In genomic region chr8:128400286-128400685, GRCm38 (mm10) we compare ENCODE assay signal across 27 mouse cellular contexts. TPM values are rescaled to one million over a fixed set of nuclear protein-coding genes. Genes with fewer than 3 reads are reported as not detected.
A peak's percentile ranks its signal among the peaks of the same experiment; 100 is the strongest.
DNase-seq lines count a peak whose midpoint lies in the region; ATAC-seq and TF ChIP-seq lines count a peak whose summit lies in the region.
"Had no signal": no experiment of that assay in that cellular context is flagged by ENCODE, and none has a peak within 500 bp of the region (broad histone marks: within the 10 kb centered on the region; RNA-seq: fewer than 3 reads in every experiment).

No protein-coding gene starts in this region.

- H3K4me3 ChIP-seq in limb, embryonic 12.5 days (replicated peaks) = no peak overlapping the region
- no peak overlapping the region for H3K4me3 ChIP-seq in myocyte
- H3K4me3 ChIP-seq: embryonic facial prominence, embryonic 13.5 days; forebrain, embryonic 10.5 days; gastrocnemius, adult 2 months; heart, embryonic 12.5 days; heart, embryonic 15.5 days had no signal

- peak; percentile 43 for ATAC-seq in limb, embryonic 12.5 days (ENCODE audit: insufficient number of reproducible peaks, insufficient read depth, low FRiP score, low TSS enrichment, low read depth)
- ATAC-seq: activated CD4-positive, CD25-positive, alpha-beta regulatory T cell, adult 4 months; forebrain, embryonic 14.5 days; forebrain, postnatal 0 days; hindbrain, postnatal 0 days; inflammation-experienced regulatory T-cells, adult 6 months had no signal

- no peaks in the 10 kb centered on the region for H3K36me3 ChIP-seq in limb, embryonic 12.5 days
- no peaks in the 10 kb centered on the region for H3K36me3 ChIP-seq in myocyte (ENCODE audit: control insufficient read depth, insufficient read depth)
- H3K36me3 ChIP-seq: embryonic facial prominence, embryonic 13.5 days; forebrain, embryonic 10.5 days had no signal

- DNase-seq in heart, adult 11 months = peak; percentile 71
- no peak for DNase-seq in heart, postnatal 10 days
- peak; percentile 19 for DNase-seq in 3134 (ENCODE audit: extremely low read depth, insufficient read length, low spot score)
- no peak for DNase-seq in testis, postnatal 10 days (ENCODE audit: low spot score)
- no peak for DNase-seq in ovary, postnatal 10 days (ENCODE audit: low spot score)
- DNase-seq: adrenal gland, adult 8-10 months; adrenal gland, postnatal 36 days; cerebellum, adult 18-20 months; cerebellum, adult 9-10 months; cerebellum, postnatal 14 days; forebrain, postnatal 0 days; gastrocnemius, adult 2 months; gastrocnemius, postnatal 14 days; heart, adult 18-20 months; heart, postnatal 14 days; heart, postnatal 4 days had no signal

- H3K27ac ChIP-seq in limb, embryonic 12.5 days = no peak overlapping the region
- H3K27ac ChIP-seq: embryonic facial prominence, embryonic 13.5 days; forebrain, embryonic 10.5 days; gastrocnemius, adult 2 months; heart, embryonic 15.5 days; hindbrain, embryonic 14.5 days; hindbrain, postnatal 0 days had no signal

- intact Hi-C loops in heart, postnatal 10 days (cut with DNase I) = no loop called here

- no peaks in the 10 kb centered on the region for H3K9me3 ChIP-seq in limb, embryonic 12.5 days
- H3K9me3 ChIP-seq: embryonic facial prominence, embryonic 13.5 days; forebrain, embryonic 10.5 days; heart, embryonic 12.5 days; heart, embryonic 15.5 days had no signal

- WGBS in limb, embryonic 12.5 days = 50% methylated on average over 5 of the region's 5 CpGs

- H3ac ChIP-seq in myocyte (ENCODE audit: control insufficient read depth, insufficient read length) = no peak overlapping the region

- H3K4me1 ChIP-seq in limb, embryonic 12.5 days (replicated peaks) = peaks cover 44% of the 10 kb centered on the region

- H3K9ac ChIP-seq in limb, embryonic 12.5 days (replicated peaks) = no peak overlapping the region
- H3K9ac ChIP-seq: embryonic facial prominence, embryonic 13.5 days; forebrain, postnatal 0 days; heart, embryonic 12.5 days; heart, embryonic 15.5 days; hindbrain, embryonic 14.5 days had no signal

- H3K4me2 ChIP-seq in limb, embryonic 12.5 days = no peak overlapping the region
- peak overlapping the region; percentile 15 for H3K4me2 ChIP-seq in myocyte (ENCODE audit: low read depth)
- H3K4me2 ChIP-seq: embryonic facial prominence, embryonic 13.5 days; heart, embryonic 12.5 days; heart, embryonic 15.5 days; hindbrain, embryonic 14.5 days had no signal

- TF ChIP-seq POLR2A in myocyte (IDR thresholded peaks at IDR 0.05; ENCODE audit: insufficient read length, low read depth) = no peak

- H3K79me2 ChIP-seq in myocyte (ENCODE audit: control insufficient read depth, insufficient read depth) = peaks cover 38% of the 10 kb centered on the region

- no peaks in the 10 kb centered on the region for H3K27me3 ChIP-seq in limb, embryonic 12.5 days
- no peaks in the 10 kb centered on the region for H3K27me3 ChIP-seq in myocyte (ENCODE audit: control insufficient read depth, insufficient read depth, insufficient read length)
- H3K27me3 ChIP-seq: embryonic facial prominence, embryonic 13.5 days; heart, embryonic 12.5 days; heart, embryonic 15.5 days had no signal

TF ChIP-seq in myocyte, 11 proteins besides CTCF, POLR2A, EP300 and RAD21:
- peak; percentile 85 for TF ChIP-seq TCF3 (IDR thresholded peaks at IDR 0.05; ENCODE audit: insufficient read length, low read depth)
- peak; percentile 92 for TF ChIP-seq TCF12 (IDR thresholded peaks at IDR 0.05; ENCODE audit: insufficient read depth, poor library complexity, severe bottlenecking)
- no peak for TF ChIP-seq POLR2AphosphoS2 (IDR thresholded peaks at IDR 0.05; ENCODE audit: insufficient read length, low read depth)
- TF ChIP-seq MAX (IDR thresholded peaks at IDR 0.05; ENCODE audit: low read depth) = no peak
- TF ChIP-seq MYOD1 (IDR thresholded peaks at IDR 0.05; ENCODE audit: control insufficient read depth in 1 of 3, insufficient read length in 2 of 3, low read depth in 2 of 3) = peak; percentile 84 to 97 (median 96)
- no peak for TF ChIP-seq USF1 (IDR thresholded peaks at IDR 0.05; ENCODE audit: low read depth)
- TF ChIP-seq CEBPB (IDR thresholded peaks at IDR 0.05; ENCODE audit: insufficient read depth, poor library complexity, severe bottlenecking) = no peak
- TF ChIP-seq E2F4 (IDR thresholded peaks at IDR 0.05; ENCODE audit: insufficient read depth) = no peak
- peak in 2 of 3 experiments; percentile 77 to 96 for TF ChIP-seq MYOG (IDR thresholded peaks at IDR 0.05; ENCODE audit: control insufficient read depth in 1 of 3, insufficient read depth in 1 of 3, insufficient read length in 2 of 3, low read depth in 2 of 3)
- TF ChIP-seq SRF (IDR thresholded peaks at IDR 0.05; ENCODE audit: control insufficient read depth, insufficient read length, low read depth) = no peak
- no peak for TF ChIP-seq REST (IDR thresholded peaks at IDR 0.05; ENCODE audit: insufficient read depth, insufficient read length)

RNA-seq across cellular contexts. Expression of gene Nrp1, which starts 41.9 kb away (rescaled TPM):
- 100 to 1,000 TPM; 137 to 189 TPM for total RNA-seq in heart, postnatal 10 days (2021)
- polyA plus RNA-seq in limb, embryonic 12.5 days (2016; fragmentation: Nextera tagmentation; extraction: Ambion mirVana) = 50.6 and 52.1 TPM in 2 replicates
- polyA plus RNA-seq in myocyte (2012; fragmentation: generic; extraction: Trizol) = 12.7 TPM

Comparison
In these comparisons a context has a peak if more than half of its experiments do, and no peak if none do; other contexts are left out.
1. DNase-seq: peak in heart, adult 11 months (single experiment) and 3134 (single experiment); none in heart, postnatal 10 days (0 of 2), testis, postnatal 10 days (single experiment) and ovary, postnatal 10 days (single experiment).